Mouse (Mus musculus): ENCODE measurements around the gene Gm34653.

Gm34653 gene

DNA sequence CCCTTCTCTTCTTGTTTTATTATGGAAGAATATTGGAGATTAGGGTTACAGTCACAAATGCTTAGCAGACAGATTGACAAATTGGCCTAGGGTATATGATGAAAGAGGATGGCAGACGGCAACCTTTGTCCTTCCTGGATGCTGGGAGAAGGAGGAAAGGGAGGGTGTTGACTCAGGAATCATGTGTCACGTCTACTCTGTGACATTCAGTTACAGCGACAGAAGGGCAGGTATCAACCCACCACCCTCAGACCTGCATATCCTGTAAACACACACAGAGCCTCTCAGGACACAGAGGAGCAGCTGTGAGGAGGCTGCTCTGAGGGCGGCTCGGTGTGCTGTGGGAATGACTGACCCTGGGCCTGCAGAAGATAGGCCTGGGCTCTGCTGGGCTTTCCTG lies 50.4 kb downstream of the Gm34653 start:
- no peak for DNase-seq (ENCODE audit: low spot score in 2 of 2)

DNA sequence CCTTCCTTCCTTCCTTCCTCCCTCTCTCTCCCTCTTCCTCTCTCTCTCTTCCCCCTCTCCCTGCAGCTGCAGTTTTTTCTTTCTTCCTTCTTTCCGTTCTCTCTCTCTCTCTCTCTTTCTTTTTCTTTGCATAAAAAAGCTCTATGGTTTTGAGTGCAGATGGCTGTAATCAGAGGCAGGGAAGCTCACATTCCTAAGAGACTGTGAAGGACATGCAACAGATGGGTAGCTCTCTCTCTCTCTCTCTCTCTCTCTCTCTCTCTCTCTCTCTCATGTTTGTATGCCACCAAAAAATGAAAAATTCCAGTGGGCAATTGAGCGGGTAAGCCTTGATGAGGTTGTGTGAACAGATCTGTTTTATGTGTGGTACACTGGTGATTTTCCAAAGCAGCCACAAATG lies 51.4 kb downstream of the Gm34653 start:
- no peak for DNase-seq (ENCODE audit: low spot score in 2 of 2)

Data from right cerebral cortex, postnatal 10 days (tissue).